Mouse (Mus musculus): ENCODE results near the gene Vmac. TPM values are rescaled to one million over a fixed set of nuclear protein-coding genes. Genes with fewer than 3 reads are reported as not detected.
A peak's percentile ranks its signal among the peaks of the same experiment; 100 is the strongest.

Gene Vmac
- polyA plus RNA-seq, 1 experiment from 2014 or later, result 23.6 TPM

GRCm38 (mm10) chr17:56744173-56744572 lies 26.4 kb upstream of the Vmac start:
- no peak overlapping the region for H3K9ac ChIP-seq (ENCODE audit: low read depth, low read length)
- ATAC-seq (ENCODE audit: low FRiP score, low TSS enrichment), result no peak
- 59% methylated on average over 5 of the region's 5 CpGs for WGBS

GRCm38 (mm10) chr17:56740788-56741160 lies 23.0 kb upstream of the Vmac start:
- no peaks in the 10 kb centered on the region for H3K27me3 ChIP-seq (ENCODE audit: control insufficient read depth, insufficient read depth, low read length)
- H3K9ac ChIP-seq (ENCODE audit: low read depth, low read length), result no peak overlapping the region
- no peak overlapping the region for H3K27ac ChIP-seq (ENCODE audit: low read depth, low read length)
- 75% methylated on average over 17 of the region's 17 CpGs for WGBS
- H3K4me1 ChIP-seq (ENCODE audit: control insufficient read depth, insufficient read depth, low read length), result no peaks in the 10 kb centered on the region
- H3K9me3 ChIP-seq (ENCODE audit: control insufficient read depth, low read length), result no peaks in the 10 kb centered on the region
- ATAC-seq (ENCODE audit: low FRiP score, low TSS enrichment), result no peak
- no peak overlapping the region for H3K4me2 ChIP-seq (replicated peaks; ENCODE audit: low read depth, low read length)
- no peaks in the 10 kb centered on the region for H3K36me3 ChIP-seq (ENCODE audit: control insufficient read depth, insufficient read depth, low read length)
- no peak overlapping the region for H3K4me3 ChIP-seq (ENCODE audit: low read length)

More at GRCm38 (mm10) chr17:56744173-56744572, 26.4 kb upstream of the Vmac start:
- Histone ChIP-seq H3K4me2 (replicated peaks; ENCODE audit: low read depth, low read length) (no peak overlapping the region), H3K27me3 (ENCODE audit: control insufficient read depth, insufficient read depth, low read length) (peaks cover 3% of the 10 kb centered on the region; the same call in 1 of the 2 replicates), H3K36me3 (ENCODE audit: control insufficient read depth, insufficient read depth, low read length) (no peaks in the 10 kb centered on the region), H3K4me3 (ENCODE audit: low read length) (no peak overlapping the region), H3K9me3 (ENCODE audit: control insufficient read depth, low read length) (no peaks in the 10 kb centered on the region), H3K27ac (ENCODE audit: low read depth, low read length) (no peak overlapping the region), H3K4me1 (ENCODE audit: control insufficient read depth, insufficient read depth, low read length) (no peaks in the 10 kb centered on the region)

GRCm38 (mm10) chr17:56740118-56740787 lies 22.4 kb upstream of the Vmac start:
- Histone ChIP-seq H3K4me1 (ENCODE audit: control insufficient read depth, insufficient read depth, low read length) (no peaks in the 10 kb centered on the region), H3K36me3 (ENCODE audit: control insufficient read depth, insufficient read depth, low read length) (no peaks in the 10 kb centered on the region), H3K4me3 (ENCODE audit: low read length) (no peak overlapping the region), H3K27ac (ENCODE audit: low read depth, low read length) (no peak overlapping the region), H3K27me3 (ENCODE audit: control insufficient read depth, insufficient read depth, low read length) (no peaks in the 10 kb centered on the region), H3K4me2 (replicated peaks; ENCODE audit: low read depth, low read length) (no peak overlapping the region), H3K9me3 (ENCODE audit: control insufficient read depth, low read length) (no peaks in the 10 kb centered on the region), H3K9ac (ENCODE audit: low read depth, low read length) (no peak overlapping the region)
- 80% methylated on average over 17 of the region's 17 CpGs for WGBS
- ATAC-seq (ENCODE audit: low FRiP score, low TSS enrichment), result no peak

GRCm38 (mm10) chr17:56738221-56738620 lies 20.4 kb upstream of the Vmac start:
- no peaks in the 10 kb centered on the region for H3K27me3 ChIP-seq (ENCODE audit: control insufficient read depth, insufficient read depth, low read length)
- H3K4me3 ChIP-seq (ENCODE audit: low read length), result no peak overlapping the region
- no peak overlapping the region for H3K27ac ChIP-seq (ENCODE audit: low read depth, low read length)
- H3K36me3 ChIP-seq (ENCODE audit: control insufficient read depth, insufficient read depth, low read length), result no peaks in the 10 kb centered on the region
- H3K9ac ChIP-seq (ENCODE audit: low read depth, low read length), result no peak overlapping the region
- WGBS, result 78% methylated on average over 10 of the region's 10 CpGs
- H3K9me3 ChIP-seq (ENCODE audit: control insufficient read depth, low read length), result no peaks in the 10 kb centered on the region
- H3K4me1 ChIP-seq (ENCODE audit: control insufficient read depth, insufficient read depth, low read length), result no peaks in the 10 kb centered on the region
- no peak for ATAC-seq (ENCODE audit: low FRiP score, low TSS enrichment)
- no peak overlapping the region for H3K4me2 ChIP-seq (replicated peaks; ENCODE audit: low read depth, low read length)

- WGBS, result 45% methylated on average over 8 of the region's 8 CpGs
- H3K9me3 ChIP-seq (ENCODE audit: control insufficient read depth, low read length), result no peaks in the 10 kb centered on the region
Observed at GRCm38 (mm10) chr17:56736534-56736933, 18.7 kb upstream of the Vmac start.

GRCm38 (mm10) chr17:56729656-56730055 lies 11.8 kb upstream of the Vmac start:
- Histone ChIP-seq H3K36me3 (ENCODE audit: control insufficient read depth, insufficient read depth, low read length) (no peaks in the 10 kb centered on the region), H3K27ac (ENCODE audit: low read depth, low read length) (no peak overlapping the region), H3K4me2 (replicated peaks; ENCODE audit: low read depth, low read length) (no peak overlapping the region), H3K4me1 (ENCODE audit: control insufficient read depth, insufficient read depth, low read length) (peaks cover 19% of the 10 kb centered on the region), H3K9me3 (ENCODE audit: control insufficient read depth, low read length) (no peaks in the 10 kb centered on the region), H3K9ac (ENCODE audit: low read depth, low read length) (no peak overlapping the region), H3K27me3 (ENCODE audit: control insufficient read depth, insufficient read depth, low read length) (no peaks in the 10 kb centered on the region), H3K4me3 (ENCODE audit: low read length) (no peak overlapping the region)
- ATAC-seq (ENCODE audit: low FRiP score, low TSS enrichment), result no peak
- 61% methylated on average over 2 of the region's 2 CpGs for WGBS

More at GRCm38 (mm10) chr17:56736534-56736933, 18.7 kb upstream of the Vmac start:
- H3K4me1 ChIP-seq (ENCODE audit: control insufficient read depth, insufficient read depth, low read length), result no peaks in the 10 kb centered on the region
- no peak overlapping the region for H3K4me3 ChIP-seq (ENCODE audit: low read length)
- H3K4me2 ChIP-seq (replicated peaks; ENCODE audit: low read depth, low read length), result no peak overlapping the region
- no peaks in the 10 kb centered on the region for H3K36me3 ChIP-seq (ENCODE audit: control insufficient read depth, insufficient read depth, low read length)
- no peak overlapping the region for H3K9ac ChIP-seq (ENCODE audit: low read depth, low read length)
- no peak overlapping the region for H3K27ac ChIP-seq (ENCODE audit: low read depth, low read length)
- no peaks in the 10 kb centered on the region for H3K27me3 ChIP-seq (ENCODE audit: control insufficient read depth, insufficient read depth, low read length)
- ATAC-seq (ENCODE audit: low FRiP score, low TSS enrichment), result no peak

- no peaks in the 10 kb centered on the region for H3K9me3 ChIP-seq (ENCODE audit: control insufficient read depth, low read length)
- WGBS, result 47% methylated on average over 6 of the region's 6 CpGs
- no peak for ATAC-seq (ENCODE audit: low FRiP score, low TSS enrichment)
- no peak overlapping the region for H3K9ac ChIP-seq (ENCODE audit: low read depth, low read length)
- H3K27ac ChIP-seq (ENCODE audit: low read depth, low read length), result no peak overlapping the region
- no peak overlapping the region for H3K4me3 ChIP-seq (ENCODE audit: low read length)
- no peak overlapping the region for H3K4me2 ChIP-seq (replicated peaks; ENCODE audit: low read depth, low read length)
- no peaks in the 10 kb centered on the region for H3K27me3 ChIP-seq (ENCODE audit: control insufficient read depth, insufficient read depth, low read length)
- no peaks in the 10 kb centered on the region for H3K36me3 ChIP-seq (ENCODE audit: control insufficient read depth, insufficient read depth, low read length)
- peaks cover 19% of the 10 kb centered on the region for H3K4me1 ChIP-seq (ENCODE audit: control insufficient read depth, insufficient read depth, low read length)
Observed at GRCm38 (mm10) chr17:56729151-56729550, 11.3 kb upstream of the Vmac start.

GRCm38 (mm10) chr17:56728117-56728516 lies 10.3 kb upstream of the Vmac start:
- no peaks in the 10 kb centered on the region for H3K9me3 ChIP-seq (ENCODE audit: control insufficient read depth, low read length)
- peak overlapping the region; percentile 12; the same call in 1 of the 2 replicates for H3K4me2 ChIP-seq (replicated peaks; ENCODE audit: low read depth, low read length)
- no peak overlapping the region for H3K27ac ChIP-seq (ENCODE audit: low read depth, low read length)
- H3K4me1 ChIP-seq (ENCODE audit: control insufficient read depth, insufficient read depth, low read length), result peaks cover 23% of the 10 kb centered on the region
- WGBS, result 9% methylated on average over 12 of the region's 12 CpGs
- H3K9ac ChIP-seq (ENCODE audit: low read depth, low read length), result no peak overlapping the region; the same call in 1 of the 2 replicates
- H3K4me3 ChIP-seq (ENCODE audit: low read length), result no peak overlapping the region
- peaks cover 10% of the 10 kb centered on the region; the same call in 1 of the 2 replicates for H3K36me3 ChIP-seq (ENCODE audit: control insufficient read depth, insufficient read depth, low read length)
- peak; percentile 13; the same call in 1 of the 2 replicates for ATAC-seq (ENCODE audit: low FRiP score, low TSS enrichment)
- H3K27me3 ChIP-seq (ENCODE audit: control insufficient read depth, insufficient read depth, low read length), result no peaks in the 10 kb centered on the region

- WGBS, result 7% methylated on average over 12 of the region's 12 CpGs
- Histone ChIP-seq H3K9me3 (ENCODE audit: control insufficient read depth, low read length) (no peaks in the 10 kb centered on the region), H3K27ac (ENCODE audit: low read depth, low read length) (no peak overlapping the region), H3K4me2 (replicated peaks; ENCODE audit: low read depth, low read length) (no peak overlapping the region), H3K9ac (ENCODE audit: low read depth, low read length) (no peak overlapping the region), H3K36me3 (ENCODE audit: control insufficient read depth, insufficient read depth, low read length) (peaks cover 15% of the 10 kb centered on the region; the same call in 1 of the 2 replicates), H3K4me1 (ENCODE audit: control insufficient read depth, insufficient read depth, low read length) (peaks cover 28% of the 10 kb centered on the region), H3K27me3 (ENCODE audit: control insufficient read depth, insufficient read depth, low read length) (no peaks in the 10 kb centered on the region), H3K4me3 (ENCODE audit: low read length) (no peak overlapping the region)
- 0 out of 2 replicates have a peak, but pooled peaks have one; percentile 6 for ATAC-seq (ENCODE audit: low FRiP score, low TSS enrichment)
Observed at GRCm38 (mm10) chr17:56727659-56728058, 9.8 kb upstream of the Vmac start.
